In the genomic region with DNA sequence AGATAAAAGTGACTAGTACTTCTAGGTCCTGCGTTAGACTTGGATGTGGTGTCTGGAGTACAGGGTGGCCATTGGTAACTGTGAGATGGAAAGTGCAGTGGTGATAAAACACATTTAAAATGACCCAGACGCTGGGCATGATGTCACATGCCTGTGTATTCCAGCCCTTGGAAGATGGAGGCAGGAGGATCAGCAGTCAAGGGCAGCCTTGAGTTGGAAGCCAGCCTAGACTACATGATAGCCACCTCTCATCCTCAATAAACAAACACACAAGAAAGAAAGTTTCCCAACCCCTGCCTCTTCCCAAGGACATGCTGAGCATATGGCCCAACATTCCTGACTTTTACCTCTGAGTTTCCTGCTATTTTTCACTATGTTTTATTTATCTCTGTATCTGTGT, we compare ENCODE assay signal across 16 mouse cellular contexts.
"Had no signal": no experiment of that assay in that cellular context is flagged by ENCODE, and none has a peak within 500 bp of the region (broad histone marks: within the 10 kb centered on the region; RNA-seq: fewer than 3 reads in every experiment).

No protein-coding gene starts in this region.

- H3K9ac ChIP-seq: limb, embryonic 15.5 days; lung, embryonic 14.5 days; neural tube, embryonic 15.5 days had no signal

- H3K4me2 ChIP-seq: limb, embryonic 15.5 days; lung, embryonic 14.5 days; neural tube, embryonic 15.5 days had no signal

- H3K27ac ChIP-seq: kidney, postnatal 0 days; limb, embryonic 15.5 days; midbrain, embryonic 10.5 days; neural tube, embryonic 15.5 days had no signal

- DNase-seq: kidney, adult 11 months; kidney, postnatal 36 days; layer of hippocampus, adult 9-11 months; layer of hippocampus, postnatal 36 days; lung, embryonic 14.5 days; lung, postnatal 10 days; midbrain, embryonic 14.5 days; right cerebral cortex, adult 18-20 months; right cerebral cortex, postnatal 25 days; thymus, adult 18-20 months; thymus, postnatal 25 days had no signal

- H3K27me3 ChIP-seq: limb, embryonic 15.5 days; neural tube, embryonic 15.5 days had no signal

- H3K36me3 ChIP-seq: limb, embryonic 15.5 days; midbrain, embryonic 10.5 days; neural tube, embryonic 15.5 days had no signal

- H3K4me1 ChIP-seq: limb, embryonic 15.5 days; midbrain, embryonic 10.5 days; neural tube, embryonic 15.5 days had no signal

- H3K9me3 ChIP-seq: limb, embryonic 15.5 days; midbrain, embryonic 10.5 days; neural tube, embryonic 15.5 days had no signal

- H3K4me3 ChIP-seq: limb, embryonic 15.5 days; midbrain, embryonic 10.5 days; myocyte; neural tube, embryonic 15.5 days had no signal
